Comparison of ENCODE assay signal across 8 mouse cellular contexts in genomic region chr14:19974429-19974828, GRCm38 (mm10). TPM values are rescaled to one million over a fixed set of nuclear protein-coding genes. Genes with fewer than 3 reads are reported as not detected.
DNase-seq lines count a peak whose midpoint lies in the region; ATAC-seq and TF ChIP-seq lines count a peak whose summit lies in the region.

No protein-coding gene starts in this region.

- H3K27ac ChIP-seq in cerebellum, adult 2 months (ENCODE audit: insufficient read depth, low read length): no peak overlapping the region
- H3K27ac ChIP-seq in lung, embryonic 16.5 days (ENCODE audit: low read length): no peak overlapping the region
- H3K27ac ChIP-seq in intestine, postnatal 0 days (ENCODE audit: low read depth, low read length): no peak overlapping the region
- H3K27ac ChIP-seq in stomach, embryonic 16.5 days (ENCODE audit: low read length): no peak overlapping the region

- no peaks in the 10 kb centered on the region for H3K36me3 ChIP-seq in lung, embryonic 16.5 days (ENCODE audit: control insufficient read depth, insufficient read depth, low read length)
- H3K36me3 ChIP-seq in intestine, postnatal 0 days (ENCODE audit: control insufficient read depth, insufficient read depth): no peaks in the 10 kb centered on the region
- H3K36me3 ChIP-seq in stomach, embryonic 16.5 days (ENCODE audit: control insufficient read depth, insufficient read depth, low read length): no peaks in the 10 kb centered on the region

- no peak for TF ChIP-seq CTCF in cerebellum, adult 2 months (IDR thresholded peaks at IDR 0.05; ENCODE audit: borderline replicate concordance, insufficient read depth, low read depth, low read length)
- peak; percentile 11; the same call in 1 of the 2 replicates for TF ChIP-seq CTCF in intestine, postnatal 0 days (IDR thresholded peaks at IDR 0.05; ENCODE audit: low read depth)

- WGBS in cerebellum, adult 2 months: 35% methylated on average over 5 of the region's 5 CpGs
- whole genome bisulfite sequencing in lung, embryonic 16.5 days: 37% methylated on average over 5 of the region's 5 CpGs
- WGBS in intestine, postnatal 0 days: 56% methylated on average over 5 of the region's 5 CpGs
- 71% methylated on average over 5 of the region's 5 CpGs for WGBS in stomach, embryonic 16.5 days

- H3K9me3 ChIP-seq in lung, embryonic 16.5 days (ENCODE audit: control insufficient read depth, low read length): no peaks in the 10 kb centered on the region
- no peaks in the 10 kb centered on the region for H3K9me3 ChIP-seq in intestine, postnatal 0 days (ENCODE audit: control insufficient read depth)
- no peaks in the 10 kb centered on the region for H3K9me3 ChIP-seq in stomach, embryonic 16.5 days (replicated peaks; ENCODE audit: control insufficient read depth, low read length)

- ATAC-seq in lung, embryonic 16.5 days (ENCODE audit: low read depth): no peak
- ATAC-seq in intestine, postnatal 0 days: no peak
- ATAC-seq in stomach, embryonic 16.5 days (ENCODE audit: insufficient read depth, low FRiP score): no peak

- peaks cover 4% of the 10 kb centered on the region for H3K4me1 ChIP-seq in cerebellum, adult 2 months (ENCODE audit: control insufficient read depth, insufficient read depth, low read length)
- peaks cover 25% of the 10 kb centered on the region for H3K4me1 ChIP-seq in lung, embryonic 16.5 days (replicated peaks; ENCODE audit: control insufficient read depth, insufficient read depth, low read length)
- H3K4me1 ChIP-seq in intestine, postnatal 0 days (replicated peaks; ENCODE audit: control insufficient read depth, insufficient read depth, low read length): no peaks in the 10 kb centered on the region; the same call in 1 of the 2 replicates
- H3K4me1 ChIP-seq in stomach, embryonic 16.5 days (ENCODE audit: control insufficient read depth, insufficient read depth, low read length): peaks cover 17% of the 10 kb centered on the region

- no peak overlapping the region; the same call in 1 of the 2 replicates for H3K9ac ChIP-seq in lung, embryonic 16.5 days (ENCODE audit: low read length)
- no peak overlapping the region for H3K9ac ChIP-seq in intestine, postnatal 0 days (ENCODE audit: low read depth, low read length)
- no peak overlapping the region for H3K9ac ChIP-seq in stomach, embryonic 16.5 days (ENCODE audit: low read length)

- no peak for DNase-seq in cerebellum, adult 2 months
- no peak for DNase-seq in cerebellum, adult 11-12 months
- DNase-seq in lung, postnatal 25 days (ENCODE audit: low spot score): no peak
- DNase-seq in thymus, postnatal 36 days: no peak
- no peak for DNase-seq in left cerebral cortex, adult 11 months (ENCODE audit: low spot score)

- H3K4me2 ChIP-seq in lung, embryonic 16.5 days (ENCODE audit: low read depth, low read length): peak overlapping the region; percentile 51
- H3K4me2 ChIP-seq in intestine, postnatal 0 days (replicated peaks; ENCODE audit: low read depth): 0 out of 2 replicates have a peak overlapping the region, but pooled peaks have one; percentile 30
- H3K4me2 ChIP-seq in stomach, embryonic 16.5 days (ENCODE audit: low read depth, low read length): peak overlapping the region; percentile 47

- no peaks in the 10 kb centered on the region for H3K27me3 ChIP-seq in cerebellum, adult 2 months (ENCODE audit: control insufficient read depth, insufficient read depth, low read length)
- H3K27me3 ChIP-seq in lung, embryonic 16.5 days (ENCODE audit: control insufficient read depth, insufficient read depth, low read depth, low read length): no peaks in the 10 kb centered on the region
- H3K27me3 ChIP-seq in intestine, postnatal 0 days (replicated peaks; ENCODE audit: control insufficient read depth, insufficient read depth, low read length): no peaks in the 10 kb centered on the region
- H3K27me3 ChIP-seq in stomach, embryonic 16.5 days (ENCODE audit: control insufficient read depth, insufficient read depth, low read length): no peaks in the 10 kb centered on the region

- peak overlapping the region; percentile 42 for H3K4me3 ChIP-seq in cerebellum, adult 2 months (replicated peaks; ENCODE audit: insufficient read depth, low read depth, low read length)
- H3K4me3 ChIP-seq in lung, embryonic 16.5 days (ENCODE audit: low read length): peak overlapping the region; percentile 31
- H3K4me3 ChIP-seq in intestine, postnatal 0 days (ENCODE audit: low read depth, low read length): no peak overlapping the region
- H3K4me3 ChIP-seq in stomach, embryonic 16.5 days (replicated peaks; ENCODE audit: low read length): no peak overlapping the region

- no peak for TF ChIP-seq POLR2A in cerebellum, adult 2 months (IDR thresholded peaks at IDR 0.05; ENCODE audit: borderline replicate concordance, insufficient read depth, low read length)

RNA-seq across cellular contexts. Expression of gene Gng2, which starts 3.0 kb away (rescaled TPM):
- polyA plus RNA-seq in cerebellum, adult 2 months (2012; rRNA removed): 62.7 and 64.5 TPM in 2 replicates
- 69.7 and 71.4 TPM in 2 replicates for polyA plus RNA-seq in lung, embryonic 16.5 days (2015; fragmentation: Nextera tagmentation; extraction: Ambion mirVana)
- polyA plus RNA-seq in intestine, postnatal 0 days (2015; fragmentation: Nextera tagmentation; extraction: Ambion mirVana): 22.2 and 22.6 TPM in 2 replicates
- polyA plus RNA-seq in stomach, embryonic 16.5 days (2015; fragmentation: Nextera tagmentation; extraction: Ambion mirVana): 43.3 and 43.6 TPM in 2 replicates

Comparison
In these comparisons a context has a peak if more than half of its experiments do, and no peak if none do; other contexts are left out.
1. H3K4me3 ChIP-seq: peak in cerebellum, adult 2 months (single experiment) and lung, embryonic 16.5 days (single experiment); none in intestine, postnatal 0 days (single experiment) and stomach, embryonic 16.5 days (single experiment).
2. Peak in every context shown above with its lines, with median percentiles within 50 percentile points of each other: H3K4me2 ChIP-seq.